Mouse (Mus musculus) olfactory bulb, adult 2 months (tissue): ENCODE results near the gene Pxdn.

Experiments used
- CTCF ChIP-seq: fragments of 200-500 bp; IDR thresholded peaks from 2 replicates; pipeline ENCODE4 v1.5.1; 2012; ENCODE audit warnings: low read depth, mild to moderate bottlenecking, low read length, moderate library complexity; ENCODE audit not compliant: insufficient read depth
- POLR2A ChIP-seq: fragments of 200-500 bp; IDR thresholded peaks from 2 replicates; pipeline ENCODE4 v1.6.1; 2012; ENCODE audit warnings: mild to moderate bottlenecking, low read depth, low read length, moderate library complexity; ENCODE audit not compliant: insufficient read depth

DNA sequence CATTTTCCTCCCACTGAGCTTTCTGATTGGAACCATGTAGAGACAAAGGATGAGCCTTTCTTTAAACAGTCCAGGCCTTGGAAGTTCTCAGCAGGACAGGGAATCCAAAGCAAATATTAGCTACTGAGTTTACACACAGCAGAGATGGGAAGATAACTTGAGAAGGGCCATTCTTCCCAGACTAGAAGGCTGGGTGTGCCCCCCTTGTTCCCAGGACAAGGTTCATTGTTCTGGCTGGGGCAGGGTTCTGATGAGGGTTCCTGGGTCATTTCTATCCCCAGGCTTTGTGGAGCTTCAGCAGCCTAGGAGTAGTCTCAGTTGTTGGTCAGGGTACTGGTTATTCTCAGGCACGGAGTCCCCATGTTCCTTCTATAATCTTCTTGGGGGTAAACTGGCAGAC is 23.6 kb downstream of the Pxdn start:
- TF ChIP-seq POLR2A (no peak), CTCF (no peak)
